Mouse (Mus musculus): Measurements from ENCODE around the gene Galnt16.

The Galnt16 gene

GRCm38 (mm10) chr12:80598756-80599155 lies 80.7 kb downstream of the Galnt16 start:
- peak; percentile 54 for DNase-seq (ENCODE audit: low spot score)

GRCm38 (mm10) chr12:80601597-80602269 lies 83.7 kb downstream of the Galnt16 start:
- no peak for DNase-seq (ENCODE audit: low spot score)

- no peak for DNase-seq (ENCODE audit: low spot score)
Measured at GRCm38 (mm10) chr12:80602432-80602831, 84.4 kb downstream of the Galnt16 start.

GRCm38 (mm10) chr12:80603566-80603965 lies 85.5 kb downstream of the Galnt16 start:
- peak; percentile 64 for DNase-seq (ENCODE audit: low spot score)

- DNase-seq (ENCODE audit: low spot score) = no peak
Measured at GRCm38 (mm10) chr12:80604218-80604617, 86.1 kb downstream of the Galnt16 start.

GRCm38 (mm10) chr12:80608576-80608975 lies 90.5 kb downstream of the Galnt16 start:
- DNase-seq (ENCODE audit: low spot score) = no peak

GRCm38 (mm10) chr12:80609928-80610327 lies 91.9 kb downstream of the Galnt16 start:
- DNase-seq (ENCODE audit: low spot score) = peak; percentile 33

- DNase-seq (ENCODE audit: low spot score) = no peak
Measured at GRCm38 (mm10) chr12:80612113-80612791, 94.2 kb downstream of the Galnt16 start.

- DNase-seq (ENCODE audit: low spot score) = no peak
Measured at GRCm38 (mm10) chr12:80615371-80616257, 97.5 kb downstream of the Galnt16 start.

GRCm38 (mm10) chr12:80620501-80620900 lies 102.4 kb downstream of the Galnt16 start:
- DNase-seq (ENCODE audit: low spot score) = no peak

- no peak for DNase-seq (ENCODE audit: low spot score)
Measured at GRCm38 (mm10) chr12:80631790-80632189, 113.7 kb downstream of the Galnt16 start.

- DNase-seq (ENCODE audit: low spot score) = peak; percentile 45
Measured at GRCm38 (mm10) chr12:80642725-80643692, 124.9 kb downstream of the Galnt16 start.

- peak; percentile 90 for DNase-seq (ENCODE audit: low spot score)
Measured at GRCm38 (mm10) chr12:80643693-80644505, 125.8 kb downstream of the Galnt16 start, which contains the start of the genes Slc39a9 and Erh. Slc39a9 (plus strand) TSS chr12:80643883. Erh (minus strand) TSS chr12:80644341.

GRCm38 (mm10) chr12:80644506-80644868 lies 126.4 kb downstream of the Galnt16 start:
- no peak for DNase-seq (ENCODE audit: low spot score)

GRCm38 (mm10) chr12:80646377-80646776 lies 128.3 kb downstream of the Galnt16 start:
- DNase-seq (ENCODE audit: low spot score) = no peak

- DNase-seq (ENCODE audit: low spot score) = peak; percentile 24
Measured at GRCm38 (mm10) chr12:80653951-80654658, 136.0 kb downstream of the Galnt16 start.

GRCm38 (mm10) chr12:80654659-80655025 lies 136.6 kb downstream of the Galnt16 start:
- DNase-seq (ENCODE audit: low spot score) = no peak

GRCm38 (mm10) chr12:80658661-80659060 lies 140.6 kb downstream of the Galnt16 start:
- DNase-seq (ENCODE audit: low spot score) = no peak

- DNase-seq (ENCODE audit: low spot score) = no peak
Measured at GRCm38 (mm10) chr12:80662322-80662721, 144.2 kb downstream of the Galnt16 start.

- DNase-seq (ENCODE audit: low spot score) = no peak
Measured at GRCm38 (mm10) chr12:80663935-80664334, 145.9 kb downstream of the Galnt16 start.

All from ovary, postnatal 36 days (tissue).